8 mouse cellular contexts compared by ENCODE assay signal in genomic region chr6:122820071-122820798, GRCm38 (mm10). TPM values are rescaled to one million over a fixed set of nuclear protein-coding genes. Genes with fewer than 3 reads are reported as not detected.
DNase-seq lines count a peak whose midpoint lies in the region; ATAC-seq lines count a peak whose summit lies in the region.

No protein-coding gene starts in this region.

- peak overlapping the region; percentile 48; the same call in 1 of the 2 replicates for H3K27ac ChIP-seq in forebrain, embryonic 14.5 days (ENCODE audit: low read depth, low read length)
- peak overlapping the region; percentile 76 for H3K27ac ChIP-seq in intestine, embryonic 14.5 days (ENCODE audit: low read depth)
- peak overlapping the region; percentile 80 for H3K27ac ChIP-seq in liver, embryonic 15.5 days (replicated peaks)

- H3K27me3 ChIP-seq in forebrain, embryonic 14.5 days (replicated peaks; ENCODE audit: control insufficient read depth, insufficient read depth, low read length), result no peaks in the 10 kb centered on the region
- no peaks in the 10 kb centered on the region for H3K27me3 ChIP-seq in intestine, embryonic 14.5 days (replicated peaks; ENCODE audit: control insufficient read depth, insufficient read depth, low read length)
- peaks cover 18% of the 10 kb centered on the region for H3K27me3 ChIP-seq in liver, embryonic 15.5 days

- peak overlapping the region; percentile 93 for H3K4me3 ChIP-seq in forebrain, embryonic 14.5 days (ENCODE audit: low read depth, low read length)
- peak overlapping the region; percentile 78 for H3K4me3 ChIP-seq in intestine, embryonic 14.5 days (ENCODE audit: low read depth, low read length)
- peak overlapping the region; percentile 78 for H3K4me3 ChIP-seq in liver, embryonic 15.5 days (replicated peaks)

- H3K4me1 ChIP-seq in forebrain, embryonic 14.5 days (ENCODE audit: control insufficient read depth, insufficient read depth, low read length), result peaks cover 18% of the 10 kb centered on the region
- peaks cover 15% of the 10 kb centered on the region for H3K4me1 ChIP-seq in intestine, embryonic 14.5 days (replicated peaks; ENCODE audit: control insufficient read depth, insufficient read depth, low read length)
- peaks cover 56% of the 10 kb centered on the region for H3K4me1 ChIP-seq in liver, embryonic 15.5 days (replicated peaks)

- H3K4me2 ChIP-seq in forebrain, embryonic 14.5 days (ENCODE audit: low read length), result peak overlapping the region; percentile 77
- peak overlapping the region; percentile 79 for H3K4me2 ChIP-seq in intestine, embryonic 14.5 days (ENCODE audit: low read length)
- H3K4me2 ChIP-seq in liver, embryonic 15.5 days, result peak overlapping the region; percentile 98

- peak overlapping the region; percentile 91 for H3K9ac ChIP-seq in forebrain, embryonic 14.5 days (ENCODE audit: low read length)
- H3K9ac ChIP-seq in intestine, embryonic 14.5 days (ENCODE audit: low read length), result peak overlapping the region; percentile 83
- H3K9ac ChIP-seq in liver, embryonic 15.5 days, result peak overlapping the region; percentile 89

- peak; percentile 37 for DNase-seq in left cerebral cortex, postnatal 4 days
- no peak for DNase-seq in left cerebral cortex, adult 9 months (ENCODE audit: low spot score in 2 of 2)
- peak; percentile 70 for DNase-seq in cerebellum, adult 11-12 months
- DNase-seq in forebrain, embryonic 14.5 days (ENCODE audit: low spot score), result peak; percentile 53
- peak; percentile 84 for DNase-seq in intestine, embryonic 14.5 days (ENCODE audit: low spot score)
- DNase-seq in neural tube, embryonic 10.5 days (ENCODE audit: extremely low spot score, low spot score), result peak; percentile 65
- peak; percentile 58 for DNase-seq in thymus, postnatal 4 days

- no peaks in the 10 kb centered on the region for H3K36me3 ChIP-seq in forebrain, embryonic 14.5 days (ENCODE audit: control insufficient read depth, insufficient read depth, low read length)
- H3K36me3 ChIP-seq in intestine, embryonic 14.5 days (ENCODE audit: control insufficient read depth, insufficient read depth, low read length), result no peaks in the 10 kb centered on the region
- no peaks in the 10 kb centered on the region for H3K36me3 ChIP-seq in liver, embryonic 15.5 days (replicated peaks)

- WGBS in forebrain, embryonic 14.5 days, result under 1% methylated on average over 26 of the region's 38 CpGs
- under 1% methylated on average over 36 of the region's 38 CpGs for WGBS in intestine, embryonic 14.5 days
- WGBS in liver, embryonic 15.5 days (ENCODE audit: insufficient replicate concordance), result 2% methylated on average over 35 of the region's 38 CpGs

- peak; percentile 68 for ATAC-seq in forebrain, embryonic 14.5 days
- ATAC-seq in intestine, embryonic 14.5 days (replicated peaks; ENCODE audit: low FRiP score, low TSS enrichment, low read depth), result peak; percentile 73
- ATAC-seq in liver, embryonic 15.5 days (ENCODE audit: insufficient read depth), result peak; percentile 67

- H3K9me3 ChIP-seq in forebrain, embryonic 14.5 days (replicated peaks; ENCODE audit: control insufficient read depth, low read length), result no peaks in the 10 kb centered on the region
- H3K9me3 ChIP-seq in intestine, embryonic 14.5 days (ENCODE audit: control insufficient read depth, low read length), result no peaks in the 10 kb centered on the region
- H3K9me3 ChIP-seq in liver, embryonic 15.5 days (replicated peaks), result no peaks in the 10 kb centered on the region

- intact Hi-C loops in left cerebral cortex, postnatal 4 days (cut with DNase I), result no loop called here

RNA-seq across cellular contexts. Expression of gene Foxj2, which starts 0.5 kb away (rescaled TPM):
- 10 to 100 TPM; 29.4 to 32.7 TPM for total RNA-seq in left cerebral cortex, postnatal 4 days (2021)
- 4.9 and 6.4 TPM in 2 replicates for polyA plus RNA-seq in forebrain, embryonic 14.5 days (2014; fragmentation: Nextera tagmentation; extraction: Ambion mirVana)
- polyA plus RNA-seq in intestine, embryonic 14.5 days (2014; fragmentation: Nextera tagmentation; extraction: Ambion mirVana), result 6.4 and 6.9 TPM in 2 replicates
- polyA plus RNA-seq in liver, embryonic 15.5 days (2015; fragmentation: Nextera tagmentation; extraction: Ambion mirVana), result 1.3 and 1.5 TPM in 2 replicates

RNA-seq across cellular contexts. Expression of gene Slc2a3, which starts 18.8 kb away (rescaled TPM):
- 10 to 100 TPM; 62.9 to 73.9 TPM for total RNA-seq in left cerebral cortex, postnatal 4 days (2021)
- 15.6 and 18.1 TPM in 2 replicates for polyA plus RNA-seq in forebrain, embryonic 14.5 days (2014; fragmentation: Nextera tagmentation; extraction: Ambion mirVana)
- 17.6 and 21.5 TPM in 2 replicates for polyA plus RNA-seq in intestine, embryonic 14.5 days (2014; fragmentation: Nextera tagmentation; extraction: Ambion mirVana)
- polyA plus RNA-seq in liver, embryonic 15.5 days (2015; fragmentation: Nextera tagmentation; extraction: Ambion mirVana), result 11.8 and 13.8 TPM in 2 replicates

RNA-seq across cellular contexts. Expression of gene C3ar1, which starts 35.7 kb away (rescaled TPM):
- total RNA-seq in left cerebral cortex, postnatal 4 days (2021), result 1 to 10 TPM; 1.0 to 1.1 TPM
- 1.1 and 1.2 TPM in 2 replicates for polyA plus RNA-seq in forebrain, embryonic 14.5 days (2014; fragmentation: Nextera tagmentation; extraction: Ambion mirVana)
- 1.8 and 1.9 TPM in 2 replicates for polyA plus RNA-seq in intestine, embryonic 14.5 days (2014; fragmentation: Nextera tagmentation; extraction: Ambion mirVana)
- polyA plus RNA-seq in liver, embryonic 15.5 days (2015; fragmentation: Nextera tagmentation; extraction: Ambion mirVana), result 1.0 TPM in 2 replicates

RNA-seq across cellular contexts. Expression of gene Necap1, which starts 54.0 kb away (rescaled TPM):
- 100 to 1,000 TPM; 107 to 123 TPM for total RNA-seq in left cerebral cortex, postnatal 4 days (2021)
- 106 and 123 TPM in 2 replicates for polyA plus RNA-seq in forebrain, embryonic 14.5 days (2014; fragmentation: Nextera tagmentation; extraction: Ambion mirVana)
- polyA plus RNA-seq in intestine, embryonic 14.5 days (2014; fragmentation: Nextera tagmentation; extraction: Ambion mirVana), result 50.2 and 55.1 TPM in 2 replicates
- 24.2 and 25.8 TPM in 2 replicates for polyA plus RNA-seq in liver, embryonic 15.5 days (2015; fragmentation: Nextera tagmentation; extraction: Ambion mirVana)

Comparison
In these comparisons a context has a peak if more than half of its experiments do, and no peak if none do; other contexts are left out.
1. DNase-seq: peak in left cerebral cortex, postnatal 4 days (single experiment), cerebellum, adult 11-12 months (single experiment), forebrain, embryonic 14.5 days (single experiment), intestine, embryonic 14.5 days (single experiment), neural tube, embryonic 10.5 days (single experiment) and thymus, postnatal 4 days (single experiment); none in left cerebral cortex, adult 9 months (0 of 2).
2. Peak in every context shown above with its lines, with median percentiles within 50 percentile points of each other: ATAC-seq, H3K27ac ChIP-seq, H3K4me2 ChIP-seq, H3K4me3 ChIP-seq and H3K9ac ChIP-seq.